Mouse (Mus musculus) MEL (cell line): ENCODE results near the gene Eif3b. TPM values are rescaled to one million over a fixed set of nuclear protein-coding genes. Genes with fewer than 3 reads are reported as not detected.

ENCODE experiments used
- DNase-seq: peaks from one replicate; pipeline ENCODE4 v3.0.0; 2011; ENCODE audit warnings: low read depth, low spot score
- H3K27ac ChIP-seq: 2 replicates; pipeline ENCODE4 v1.5.1; 2012; ENCODE audit warnings: low read depth, mild to moderate bottlenecking, control low read depth, low read length, moderate library complexity; ENCODE audit not compliant: control insufficient read depth
- H3K27me3 ChIP-seq, 2 experiments: fragments of 150-350 bp in 1 of 2; sonication (generic) in 1 of 2; 2 replicates each; pipeline ENCODE4 v1.6.1; 2012; ENCODE audit warnings: low read length in 2 of 2, mild to moderate bottlenecking in 2 of 2, improper control_type of control experiment in 1 of 2, moderate library complexity in 1 of 2; ENCODE audit not compliant: insufficient read depth in 2 of 2, control insufficient read depth in 1 of 2
- H3K36me3 ChIP-seq, 2 experiments: 2 replicates each; pipeline ENCODE4 v1.6.1; 2012 to 2014; ENCODE audit warnings: low read length in 2 of 2, improper control_type of control experiment in 1 of 2, inconsistent platforms in 1 of 2, mild to moderate bottlenecking in 1 of 2; ENCODE audit not compliant: insufficient read depth in 2 of 2, control insufficient read depth in 1 of 2
- H3K4me1 ChIP-seq, 2 experiments: fragments of 150-350 bp in 1 of 2; sonication (generic) in 1 of 2; 2 replicates each; pipeline ENCODE4 v1.6.1; 2012; ENCODE audit warnings: low read length in 2 of 2, improper control_type of control experiment in 1 of 2, mild to moderate bottlenecking in 1 of 2; ENCODE audit not compliant: insufficient read depth in 2 of 2, control insufficient read depth in 1 of 2
- H3K4me3 ChIP-seq, 2 experiments: fragments of 150-350 bp in 1 of 2; sonication (generic) in 1 of 2; 2 replicates each; pipeline ENCODE4 v1.5.1; 2012; ENCODE audit warnings: low read depth in 2 of 2, low read length in 2 of 2, mild to moderate bottlenecking in 2 of 2, moderate library complexity in 2 of 2, control low read depth in 1 of 2, improper control_type of control experiment in 1 of 2; ENCODE audit not compliant: control insufficient read depth in 1 of 2, insufficient read depth in 1 of 2
- H3K79me2 ChIP-seq: 2 replicates; pipeline ENCODE4 v1.6.1; 2012; ENCODE audit warnings: mild to moderate bottlenecking, low read length, moderate library complexity; ENCODE audit not compliant: control insufficient read depth, poor library complexity, insufficient read depth
- H3K9ac ChIP-seq: 2 replicates; pipeline ENCODE4 v1.6.1; 2012; ENCODE audit warnings: low read depth, mild to moderate bottlenecking, control low read depth, low read length, moderate library complexity; ENCODE audit not compliant: control insufficient read depth, poor library complexity, severe bottlenecking
- H3K9me3 ChIP-seq: fragments of 150-350 bp; sonication (generic); replicated peaks from 2 replicates; pipeline ENCODE4 v1.6.1; 2012; ENCODE audit warnings: mild to moderate bottlenecking, low read length, improper control_type of control experiment, moderate library complexity; ENCODE audit not compliant: insufficient read depth
- CHD2 ChIP-seq: IDR thresholded peaks from 2 replicates; pipeline ENCODE4 v1.6.1; 2011; ENCODE audit warnings: low read length, improper control_type of control experiment
- E2F4 ChIP-seq: IDR thresholded peaks from 2 replicates; pipeline ENCODE4 v1.6.1; 2011; ENCODE audit warnings: low read depth, low read length, improper control_type of control experiment, borderline replicate concordance
- ELF1 ChIP-seq: IDR thresholded peaks from 2 replicates; pipeline ENCODE4 v1.6.1; 2014; ENCODE audit warnings: low read depth, mild to moderate bottlenecking, inconsistent platforms, low read length, improper control_type of control experiment, moderate library complexity
- GATA1 ChIP-seq: IDR thresholded peaks from 2 replicates; pipeline ENCODE4 v1.6.1; 2011; ENCODE audit warnings: low read depth, low read length, improper control_type of control experiment
- HCFC1 ChIP-seq: IDR thresholded peaks from 2 replicates; pipeline ENCODE4 v1.6.1; 2012; ENCODE audit warnings: low read depth, mild to moderate bottlenecking, inconsistent platforms, low read length, improper control_type of control experiment, moderate library complexity
- KAT2A ChIP-seq: conservative IDR thresholded peaks from 2 replicates; pipeline ENCODE4 v1.6.1; 2012; ENCODE audit warnings: low read depth, low read length, improper control_type of control experiment, inconsistent platforms
- MAFK ChIP-seq: IDR thresholded peaks from 2 replicates; pipeline ENCODE4 v1.6.1; 2011; ENCODE audit warnings: low read depth, mild to moderate bottlenecking, low read length, improper control_type of control experiment, borderline replicate concordance
- MAX ChIP-seq: IDR thresholded peaks from 2 replicates; pipeline ENCODE4 v1.6.1; 2011; ENCODE audit warnings: low read length, improper control_type of control experiment
- MAZ ChIP-seq: IDR thresholded peaks from 2 replicates; pipeline ENCODE4 v1.6.1; 2012; ENCODE audit warnings: low read depth, mild to moderate bottlenecking, inconsistent platforms, low read length, improper control_type of control experiment
- MEF2A ChIP-seq: IDR thresholded peaks from 2 replicates; pipeline ENCODE4 v1.6.1; 2014; ENCODE audit warnings: low read depth, mild to moderate bottlenecking, inconsistent platforms, low read length, improper control_type of control experiment; ENCODE audit not compliant: poor library complexity, insufficient replicate concordance, severe bottlenecking; ENCODE audit errors: extremely low read depth
- MYB ChIP-seq: IDR thresholded peaks from 2 replicates; pipeline ENCODE4 v1.6.1; 2011; ENCODE audit warnings: mild to moderate bottlenecking, low read depth, low read length, improper control_type of control experiment
- MYC ChIP-seq: IDR thresholded peaks from 2 replicates; pipeline ENCODE4 v1.6.1; 2011; ENCODE audit warnings: low read depth, mild to moderate bottlenecking, low read length, improper control_type of control experiment, moderate library complexity
- NELFE ChIP-seq: IDR thresholded peaks from 2 replicates; pipeline ENCODE4 v1.6.1; 2011; ENCODE audit warnings: low read depth, low read length, improper control_type of control experiment
- NRF1 ChIP-seq: IDR thresholded peaks from 2 replicates; pipeline ENCODE4 v1.6.1; 2014; ENCODE audit warnings: low read depth, mild to moderate bottlenecking, inconsistent platforms, low read length, improper control_type of control experiment, moderate library complexity; ENCODE audit not compliant: poor library complexity, insufficient read depth, severe bottlenecking
- POLR2A ChIP-seq, 2 experiments: IDR thresholded peaks; 2 replicates each; pipeline ENCODE4 v1.6.1; 2011 to 2012; ENCODE audit warnings: low read length in 2 of 2, mild to moderate bottlenecking in 2 of 2, control low read depth in 1 of 2, improper control_type of control experiment in 1 of 2, low read depth in 1 of 2, moderate library complexity in 1 of 2; ENCODE audit not compliant: control insufficient read depth in 1 of 2, insufficient read depth in 1 of 2, poor library complexity in 1 of 2
- TAL1 ChIP-seq: IDR thresholded peaks from 2 replicates; pipeline ENCODE4 v1.6.1; 2012; ENCODE audit warnings: mild to moderate bottlenecking, inconsistent platforms, low read length, moderate library complexity, mixed read lengths
- TCF12 ChIP-seq: IDR thresholded peaks from 2 replicates; pipeline ENCODE4 v1.6.1; 2014; ENCODE audit warnings: low read depth, mild to moderate bottlenecking, inconsistent platforms, low read length, improper control_type of control experiment, moderate library complexity
- USF2 ChIP-seq, 2 experiments: IDR thresholded peaks; 2 replicates each; pipeline ENCODE4 v1.6.1; 2011 to 2012; ENCODE audit warnings: improper control_type of control experiment in 2 of 2, low read length in 2 of 2, borderline replicate concordance in 1 of 2, inconsistent platforms in 1 of 2, low read depth in 1 of 2, mild to moderate bottlenecking in 1 of 2; ENCODE audit not compliant: insufficient read depth in 1 of 2
- ZMIZ1 ChIP-seq: IDR thresholded peaks from 2 replicates; pipeline ENCODE4 v1.6.1; 2012; ENCODE audit warnings: low read depth, mild to moderate bottlenecking, inconsistent platforms, low read length, improper control_type of control experiment, moderate library complexity
- polyA plus RNA-seq, 2 experiments: library from polyadenylated mRNA; stranded (reverse) in 1 of 2; unstranded in 1 of 2; fragments of >175 nt in 1 of 2; fragments of >200 nt in 1 of 2; gene quantifications; 2 replicates each; pipeline versions ENCODE4 v1.2.1 to v1.2.4; 2012; ENCODE audit warnings: low replicate concordance in 2 of 2, low read depth in 1 of 2; ENCODE audit not compliant: insufficient read length in 2 of 2, insufficient read depth in 1 of 2, missing spikeins in 1 of 2
- total RNA-seq: library from RNA; depleted of rRNA; stranded (reverse); fragments of 300-350 nt; gene quantifications from 2 replicates; pipeline ENCODE4 v1.2.3, GENCODE M21; 2012

The Eif3b gene
- total and polyA plus RNA-seq, 3 experiments: 303 to 580 (median 376) TPM

GRCm38 (mm10) chr5:140374226-140374625 lies 44.9 kb upstream of the Eif3b start:
- Histone ChIP-seq H3K27me3 (no peaks in the 10 kb centered on the region), H3K27ac (no peak overlapping the region), H3K9ac (no peak overlapping the region), H3K4me3 (no peak overlapping the region), H3K4me1 (peaks cover 0 to 9% of the 10 kb centered on the region in 2 experiments; a peak in 3 of 4 replicates), H3K79me2 (peaks cover 13% of the 10 kb centered on the region), H3K36me3 (peaks cover 0 to 10% of the 10 kb centered on the region in 2 experiments; a peak in 2 of 4 replicates), H3K9me3 (no peaks in the 10 kb centered on the region)
- TF ChIP-seq TCF12 (no peak), MAZ (no peak), HCFC1 (no peak), NRF1 (no peak)
- no peak for DNase-seq

- Histone ChIP-seq H3K36me3 (peaks cover 0 to 16% of the 10 kb centered on the region in 2 experiments; a peak in 2 of 4 replicates), H3K79me2 (peaks cover 13% of the 10 kb centered on the region), H3K4me1 (peaks cover 0 to 16% of the 10 kb centered on the region in 2 experiments; a peak in 3 of 4 replicates), H3K4me3 (no peak overlapping the region), H3K9ac (no peak overlapping the region), H3K27me3 (no peaks in the 10 kb centered on the region), H3K9me3 (no peaks in the 10 kb centered on the region), H3K27ac (no peak overlapping the region)
- no peak for DNase-seq
- TF ChIP-seq GATA1 (no peak), MAFK (no peak), NELFE (no peak), TAL1 (no peak), ZMIZ1 (no peak), KAT2A (no peak), NRF1 (no peak), MAX (no peak), MYC (no peak), ELF1 (no peak), E2F4 (no peak), CHD2 (no peak), TCF12 (no peak), MYB (no peak), POLR2A (IDR thresholded peaks at IDR 0.05; ENCODE audit: control insufficient read depth in 1 of 2, insufficient read depth in 1 of 2, low read depth in 1 of 2, low read length in 2 of 2, poor library complexity in 1 of 2) (no peak), USF2 (IDR thresholded peaks at IDR 0.05; ENCODE audit: borderline replicate concordance in 1 of 2, insufficient read depth in 1 of 2, low read depth in 1 of 2, low read length in 2 of 2) (no peak), MEF2A (no peak)
Measured at GRCm38 (mm10) chr5:140375249-140375829, 43.8 kb upstream of the Eif3b start.
